Mouse (Mus musculus) liver, embryonic 14.5 days (tissue): Measurements from ENCODE around the gene Gm3854.

Source experiments
- CTCF ChIP-seq: IDR thresholded peaks from 2 replicates; pipeline ENCODE4 v1.5.1; 2016; ENCODE audit warnings: antibody characterized with exemption, low read depth, control low read depth
- EP300 ChIP-seq: IDR thresholded peaks from 2 replicates; pipeline ENCODE4 v1.6.1; 2016; ENCODE audit warnings: antibody characterized with exemption, low read depth

DNA sequence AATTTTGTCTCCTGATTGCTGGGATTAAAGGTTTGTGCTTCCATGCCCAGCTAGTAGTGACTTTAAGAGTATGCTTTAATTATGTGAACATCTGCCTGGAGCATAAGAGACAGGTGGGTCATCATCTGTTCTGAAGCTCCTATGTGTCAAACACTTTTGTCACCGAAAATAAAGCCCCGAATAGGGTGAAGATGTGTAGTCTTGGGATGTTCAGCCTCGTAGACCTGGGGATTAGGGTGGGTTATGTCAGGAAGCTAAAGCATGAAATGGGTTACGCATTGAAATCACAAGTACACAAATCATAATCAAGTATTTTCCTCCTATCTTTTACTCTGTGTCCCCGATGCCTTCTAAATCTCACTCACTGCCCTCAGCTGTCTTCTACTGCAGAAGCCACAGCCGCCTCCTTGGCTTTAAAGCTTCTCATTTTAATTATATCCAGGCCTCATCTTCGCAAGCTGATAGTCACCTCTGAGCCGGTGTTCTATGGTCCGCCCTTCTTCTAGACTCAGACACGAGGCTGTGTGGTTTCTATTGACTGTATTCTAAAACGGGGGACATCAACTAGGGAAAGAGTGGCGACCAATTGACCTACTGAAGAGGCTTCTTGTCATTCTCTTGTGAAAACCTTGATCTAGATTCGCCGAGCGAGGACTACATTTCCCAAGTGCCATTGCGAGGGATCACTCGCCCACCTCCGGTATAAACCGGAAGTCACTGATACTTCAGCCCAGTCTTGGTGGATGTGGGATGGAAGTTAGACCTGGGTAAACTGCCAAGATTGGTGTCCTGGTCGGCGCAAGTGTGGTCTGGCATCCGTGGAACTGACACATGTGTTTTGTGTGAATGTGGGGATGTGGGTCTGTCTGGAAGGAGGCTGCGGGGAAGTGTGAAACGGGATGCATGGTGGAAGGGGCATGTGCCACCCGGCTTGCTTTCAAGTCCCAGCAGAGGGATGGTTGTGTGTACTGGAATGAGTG lies 54.7 kb downstream of the Gm3854 start, which contains the start of gene Smim17:
- TF ChIP-seq CTCF (no peak), EP300 (no peak)
